Mouse (Mus musculus): ENCODE data around the gene Begain. TPM values are rescaled to one million over a fixed set of nuclear protein-coding genes. Genes with fewer than 3 reads are reported as not detected.

Gene Begain
- total RNA-seq (2022), result 1 to 10 TPM; 2.4 to 8.2 (median 4.5) TPM

- no peak for DNase-seq
Measured at GRCm38 (mm10) chr12:109068167-109068653, at the start of gene Begain. Begain (minus strand) TSS chr12:109068217.

GRCm38 (mm10) chr12:109115707-109116106 lies 47.7 kb upstream of the Begain start:
- DNase-seq, result no peak

- DNase-seq, result no peak
Measured at GRCm38 (mm10) chr12:109115161-109115560, 47.1 kb upstream of the Begain start.

GRCm38 (mm10) chr12:109112996-109113592 lies 45.1 kb upstream of the Begain start:
- DNase-seq, result no peak

GRCm38 (mm10) chr12:109112354-109112995 lies 44.5 kb upstream of the Begain start:
- no peak for DNase-seq

- no peak for DNase-seq
Measured at GRCm38 (mm10) chr12:109108911-109109310, 40.9 kb upstream of the Begain start.

- no peak for DNase-seq
Measured at GRCm38 (mm10) chr12:109100381-109100780, 32.4 kb upstream of the Begain start.

- no peak for DNase-seq
Measured at GRCm38 (mm10) chr12:109090456-109091130, 22.6 kb upstream of the Begain start.

- no peak for DNase-seq
Measured at GRCm38 (mm10) chr12:109090041-109090440, 22.0 kb upstream of the Begain start.

- no peak for DNase-seq
Measured at GRCm38 (mm10) chr12:109086111-109086510, 18.1 kb upstream of the Begain start.

GRCm38 (mm10) chr12:109085674-109086073 lies 17.7 kb upstream of the Begain start:
- DNase-seq, result no peak

- no peak for DNase-seq
Measured at GRCm38 (mm10) chr12:109085046-109085445, 17.0 kb upstream of the Begain start.

GRCm38 (mm10) chr12:109083476-109083875 lies 15.5 kb upstream of the Begain start:
- DNase-seq, result no peak

GRCm38 (mm10) chr12:109077036-109077435 lies 9.0 kb upstream of the Begain start:
- DNase-seq, result no peak

- DNase-seq, result no peak
Measured at GRCm38 (mm10) chr12:109074777-109075285, 6.8 kb upstream of the Begain start.

GRCm38 (mm10) chr12:109074106-109074505 lies 6.1 kb upstream of the Begain start:
- DNase-seq, result no peak

GRCm38 (mm10) chr12:109071248-109071647 lies 3.2 kb upstream of the Begain start:
- DNase-seq, result no peak

- DNase-seq, result no peak
Measured at GRCm38 (mm10) chr12:109069751-109070150, 1.7 kb upstream of the Begain start.

- DNase-seq, result no peak
Measured at GRCm38 (mm10) chr12:109068738-109069137, 721 bp upstream of the Begain start.

- DNase-seq, result no peak
Measured at GRCm38 (mm10) chr12:109067561-109068135, 369 bp downstream of the Begain start.

- no peak for DNase-seq
Measured at GRCm38 (mm10) chr12:109058660-109059059, 9.4 kb downstream of the Begain start.

- no peak for DNase-seq
Measured at GRCm38 (mm10) chr12:109057736-109058135, 10.3 kb downstream of the Begain start.
